Mouse (Mus musculus) kidney, adult 2 months (tissue): Measurements from ENCODE around the gene Atf6. TPM values are rescaled to one million over a fixed set of nuclear protein-coding genes. Genes with fewer than 3 reads are reported as not detected.

Experiments used
- DNase-seq: peaks from one replicate; pipeline ENCODE4 v3.0.0; 2021
- H3K27ac ChIP-seq: fragments of 200-500 bp; 2 replicates; pipeline ENCODE4 v1.5.1; 2012; ENCODE audit warnings: low read depth, low read length, control low read depth, inconsistent platforms; ENCODE audit not compliant: insufficient read depth
- H3K27me3 ChIP-seq: fragments of 200-500 bp; replicated peaks from 2 replicates; pipeline ENCODE4 v1.6.1; 2012; ENCODE audit warnings: mild to moderate bottlenecking, moderate library complexity, low read length, inconsistent platforms; ENCODE audit not compliant: control insufficient read depth, insufficient read depth
- H3K36me3 ChIP-seq: fragments of 200-500 bp; 2 replicates; pipeline ENCODE4 v1.6.1; 2012; ENCODE audit warnings: mild to moderate bottlenecking, moderate library complexity, low read length, inconsistent platforms; ENCODE audit not compliant: control insufficient read depth, insufficient read depth
- H3K4me1 ChIP-seq: fragments of 200-500 bp; 2 replicates; pipeline ENCODE4 v1.6.1; 2011; ENCODE audit warnings: low read length; ENCODE audit not compliant: control insufficient read depth, insufficient read depth
- H3K4me3 ChIP-seq: fragments of 200-500 bp; 2 replicates; pipeline ENCODE4 v1.5.1; 2011; ENCODE audit warnings: mild to moderate bottlenecking, low read depth, low read length, control low read depth; ENCODE audit not compliant: insufficient read depth
- CTCF ChIP-seq: fragments of 200-500 bp; conservative IDR thresholded peaks from 2 replicates; pipeline ENCODE4 v1.5.1; 2011; ENCODE audit warnings: low read depth, mild to moderate bottlenecking, control low read depth, low read length, moderate library complexity, mixed read lengths; ENCODE audit not compliant: insufficient read depth, insufficient read length
- POLR2A ChIP-seq: fragments of 200-500 bp; IDR thresholded peaks from one replicate; pipeline ENCODE4 v1.6.1; 2011; ENCODE audit warnings: low read depth, low read length, control low read depth
- WGBS: fragments of 180-500 bp; shearing (Covaris S2); methylation state at CpG from one replicate; pipeline ENCODE4 v1.1.7; 2018; 5-methylcytosine and 5-hydroxymethylcytosine counted together
- polyA plus RNA-seq: library from polyadenylated mRNA; depleted of rRNA; stranded (reverse); fragments of >200 nt; gene quantifications from 2 replicates; pipeline ENCODE4 v1.2.3, GENCODE M21; 2012

Gene Atf6
- polyA plus RNA-seq, 1 experiment: 15.4 TPM

- Histone ChIP-seq H3K4me3 (no peak overlapping the region), H3K27me3 (no peaks in the 10 kb centered on the region), H3K27ac (no peak overlapping the region), H3K4me1 (peaks cover 9% of the 10 kb centered on the region; the same call in 1 of the 2 replicates), H3K36me3 (no peaks in the 10 kb centered on the region)
- TF ChIP-seq POLR2A (no peak), CTCF (no peak)
- 49% methylated on average over 5 of the region's 5 CpGs for WGBS
- DNase-seq: no peak
Observed at GRCm38 (mm10) chr1:170876906-170877305, 9.3 kb upstream of the Atf6 start.

DNA sequence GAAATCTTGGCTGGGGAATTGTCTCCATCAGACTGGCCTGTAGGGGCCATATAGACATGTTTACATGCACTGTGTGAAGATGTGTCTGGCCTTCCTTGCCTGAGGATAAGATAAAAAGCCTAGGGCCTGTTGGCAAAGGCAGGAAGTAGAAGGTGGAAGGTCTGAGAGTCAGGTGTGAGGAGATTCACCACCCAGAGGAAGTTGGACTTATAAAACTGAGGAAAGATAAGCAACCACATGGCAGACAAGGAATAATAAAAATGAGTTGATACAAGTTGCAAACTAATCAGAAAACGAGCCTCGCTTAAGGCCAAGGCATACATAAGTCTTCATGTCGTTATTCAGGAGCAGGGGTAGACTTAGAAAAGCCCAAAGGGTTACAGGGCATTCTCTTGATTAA, 8.1 kb upstream of the Atf6 start:
- WGBS: 33% methylated on average over 3 of the region's 3 CpGs
- H3K27me3 ChIP-seq: no peaks in the 10 kb centered on the region
- TF ChIP-seq CTCF (no peak), POLR2A (no peak)
- no peak overlapping the region for H3K27ac ChIP-seq
- H3K4me3 ChIP-seq: no peak overlapping the region
- no peak for DNase-seq
- H3K4me1 ChIP-seq: peaks cover 9% of the 10 kb centered on the region; the same call in 1 of the 2 replicates
- H3K36me3 ChIP-seq: no peaks in the 10 kb centered on the region

DNA sequence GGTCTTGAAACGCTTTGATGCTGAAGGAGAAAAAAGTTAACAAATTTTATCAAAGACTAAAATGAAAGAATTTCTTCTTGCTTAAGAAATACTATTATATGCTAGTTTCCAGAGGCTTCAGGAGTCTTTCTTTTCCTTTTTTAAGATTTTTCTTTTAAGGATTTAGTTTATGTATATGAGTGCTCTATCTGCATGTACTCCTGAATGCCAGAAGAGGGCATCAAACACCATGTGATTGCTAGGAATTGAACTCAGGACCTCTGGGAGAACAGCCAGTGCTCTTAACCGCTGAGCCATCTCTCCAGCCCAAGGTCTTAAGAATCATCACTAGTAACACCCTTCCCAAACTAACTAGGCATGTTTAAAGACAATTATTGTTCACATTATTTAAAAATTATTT, 4.4 kb upstream of the Atf6 start:
- no peaks in the 10 kb centered on the region for H3K36me3 ChIP-seq
- no peaks in the 10 kb centered on the region for H3K27me3 ChIP-seq
- peak; percentile 28; the same call in 1 of the 2 replicates for TF ChIP-seq CTCF
- TF ChIP-seq POLR2A: no peak
- H3K27ac ChIP-seq: no peak overlapping the region
- WGBS: 83% methylated on average over 2 of the region's 2 CpGs
- no peak for DNase-seq
- H3K4me1 ChIP-seq: peaks cover 6% of the 10 kb centered on the region; the same call in 1 of the 2 replicates
- no peak overlapping the region for H3K4me3 ChIP-seq

DNA sequence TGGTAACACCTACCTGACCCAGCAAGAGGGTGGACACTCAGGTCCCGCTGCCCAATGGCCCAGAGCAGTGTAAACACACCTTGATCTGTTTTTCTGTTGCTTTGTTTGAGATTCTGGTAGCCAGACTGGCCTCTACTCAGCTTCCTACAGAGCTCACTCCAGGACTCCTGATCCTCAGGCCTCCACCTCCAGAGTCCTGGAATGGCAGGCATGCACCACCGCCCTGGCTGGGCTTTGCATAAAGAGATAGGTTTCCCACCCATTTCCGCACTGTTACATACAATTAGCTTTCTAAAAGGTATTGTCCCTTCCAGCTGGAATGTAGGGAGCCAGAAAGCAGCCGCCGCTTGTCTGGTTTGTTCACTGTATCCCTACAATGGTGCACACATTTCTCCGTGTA, 3.8 kb upstream of the Atf6 start:
- 91% methylated on average over 6 of the region's 6 CpGs for WGBS
- Histone ChIP-seq H3K4me3 (no peak overlapping the region), H3K27ac (no peak overlapping the region), H3K27me3 (no peaks in the 10 kb centered on the region), H3K4me1 (peaks cover 6% of the 10 kb centered on the region; the same call in 1 of the 2 replicates), H3K36me3 (no peaks in the 10 kb centered on the region)
- TF ChIP-seq CTCF: no peak
- no peak for TF ChIP-seq POLR2A
- no peak for DNase-seq

- H3K4me1 ChIP-seq: peaks cover 4% of the 10 kb centered on the region; the same call in 1 of the 2 replicates
- H3K27me3 ChIP-seq: no peaks in the 10 kb centered on the region
- DNase-seq: no peak
- TF ChIP-seq POLR2A: no peak
- no peak for TF ChIP-seq CTCF
- H3K36me3 ChIP-seq: no peaks in the 10 kb centered on the region
- WGBS: 13% methylated on average over 14 of the region's 14 CpGs
- H3K4me3 ChIP-seq: peak overlapping the region; percentile 74
- no peak overlapping the region for H3K27ac ChIP-seq
Observed at GRCm38 (mm10) chr1:170868905-170869283, 1.3 kb upstream of the Atf6 start.

GRCm38 (mm10) chr1:170868107-170868904, 735 bp upstream of the Atf6 start:
- TF ChIP-seq CTCF: no peak
- no peak for TF ChIP-seq POLR2A
- Histone ChIP-seq H3K4me3 (peak overlapping the region; percentile 98), H3K27ac (no peak overlapping the region), H3K4me1 (peaks cover 4% of the 10 kb centered on the region; the same call in 1 of the 2 replicates), H3K36me3 (no peaks in the 10 kb centered on the region), H3K27me3 (no peaks in the 10 kb centered on the region)
- DNase-seq: peak; percentile 93
- under 1% methylated on average over 33 of the region's 33 CpGs for WGBS

GRCm38 (mm10) chr1:170866992-170867690, 430 bp downstream of the Atf6 start:
- H3K4me1 ChIP-seq: 0 out of 2 replicates have a peak, but pooled peaks cover 4% of the 10 kb centered on the region
- H3K36me3 ChIP-seq: no peaks in the 10 kb centered on the region
- 1% methylated on average over 30 of the region's 30 CpGs for WGBS
- peak overlapping the region; percentile 59 for H3K27ac ChIP-seq
- peak overlapping the region; percentile 98 for H3K4me3 ChIP-seq
- H3K27me3 ChIP-seq: no peaks in the 10 kb centered on the region
- peak; percentile 28 for DNase-seq
- no peak for TF ChIP-seq CTCF
- no peak for TF ChIP-seq POLR2A
